Mouse (Mus musculus) bone marrow macrophage, adult 2 months (primary cell): ENCODE results near the gene Gm12216.

Experiments used
- CTCF ChIP-seq: IDR thresholded peaks from 2 replicates; pipeline ENCODE4 v1.5.1; 2012; ENCODE audit warnings: low read depth, mild to moderate bottlenecking, low read length, moderate library complexity
- POLR2A ChIP-seq: IDR thresholded peaks from 2 replicates; pipeline ENCODE4 v1.6.1; 2012; ENCODE audit warnings: mild to moderate bottlenecking, low read depth, low read length, borderline replicate concordance

GRCm38 (mm10) chr11:53757612-53758011, 101.4 kb downstream of the Gm12216 start:
- no peak for TF ChIP-seq CTCF
- TF ChIP-seq POLR2A, result no peak
